Mouse (Mus musculus) urinary bladder, adult 2 months (tissue): Measurements from ENCODE around the gene Tom1l2. TPM values are rescaled to one million over a fixed set of nuclear protein-coding genes. Genes with fewer than 3 reads are reported as not detected.

ENCODE experiments used
- DNase-seq: peaks from one replicate; pipeline ENCODE4 v3.0.0; 2022; ENCODE audit warnings: low spot score
- polyA plus RNA-seq: library from polyadenylated mRNA; depleted of rRNA; stranded (reverse); fragments of >200 nt; gene quantifications from 2 replicates; pipeline ENCODE4 v1.2.3, GENCODE M21; 2012

Tom1l2 gene
- polyA plus RNA-seq, 1 experiment, result 71.5 TPM

DNA sequence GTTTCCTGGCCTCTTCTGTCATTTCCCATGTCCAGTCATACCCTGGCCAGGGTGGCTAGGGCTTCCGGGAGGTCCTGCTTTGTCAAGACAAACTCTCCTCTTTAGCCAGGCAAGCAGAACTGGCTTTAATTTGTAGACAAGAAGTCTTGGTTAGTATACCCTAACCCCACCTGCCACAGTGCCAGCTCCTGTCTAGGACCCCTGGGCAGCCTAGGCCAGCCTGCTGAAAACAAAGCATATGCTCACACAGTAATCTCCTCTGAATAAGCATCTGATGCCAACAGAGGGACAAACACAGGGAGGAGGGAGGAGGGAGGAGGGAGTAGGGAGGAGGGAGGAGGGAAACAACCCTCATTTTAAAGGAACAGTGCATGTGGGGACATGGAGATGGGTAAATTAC lies 88.1 kb downstream of the Tom1l2 start:
- no peak for DNase-seq

GRCm38 (mm10) chr11:60262396-60262795 lies 90.3 kb downstream of the Tom1l2 start:
- no peak for DNase-seq

DNA sequence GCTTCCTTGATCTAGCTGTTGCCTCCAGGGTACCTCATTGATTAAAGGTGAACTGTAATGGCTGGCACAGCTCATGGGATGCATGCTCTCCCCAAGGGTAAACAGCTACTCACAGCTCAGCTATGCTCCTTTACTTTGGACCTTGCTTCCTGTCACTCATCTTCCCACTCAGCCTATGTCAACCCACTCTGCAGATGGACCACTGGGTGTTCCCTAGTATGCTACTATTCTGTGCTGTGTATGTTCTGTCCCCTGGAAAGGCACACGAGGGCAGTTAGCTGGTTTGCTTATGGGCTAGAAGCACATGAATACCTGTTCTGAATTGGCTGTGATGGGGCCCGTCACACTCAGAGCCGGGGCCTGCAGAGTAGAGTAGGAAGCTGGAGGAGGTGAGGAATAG lies 92.0 kb downstream of the Tom1l2 start:
- DNase-seq, result no peak

DNA sequence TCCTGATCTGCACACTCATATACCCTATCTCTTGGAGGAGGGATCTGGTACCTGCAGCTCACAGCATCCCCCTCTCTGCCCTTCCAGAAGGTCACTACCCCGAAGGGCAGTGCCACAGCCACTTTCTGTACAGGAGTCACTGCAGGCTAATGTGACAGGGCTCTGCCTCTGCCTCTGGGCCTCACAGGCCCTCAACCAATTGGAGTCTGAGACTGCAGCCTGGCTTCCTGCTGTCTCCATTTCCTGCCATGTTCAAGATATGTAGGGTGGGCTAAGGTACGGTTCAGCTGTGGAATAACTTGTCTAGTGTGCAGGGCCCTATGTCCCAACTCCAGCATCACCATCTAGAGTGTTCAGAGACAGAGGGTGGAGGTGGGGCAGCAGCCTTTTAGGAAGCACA lies 95.0 kb downstream of the Tom1l2 start:
- no peak for DNase-seq

GRCm38 (mm10) chr11:60256713-60257112 lies 96.0 kb downstream of the Tom1l2 start:
- DNase-seq, result no peak

DNA sequence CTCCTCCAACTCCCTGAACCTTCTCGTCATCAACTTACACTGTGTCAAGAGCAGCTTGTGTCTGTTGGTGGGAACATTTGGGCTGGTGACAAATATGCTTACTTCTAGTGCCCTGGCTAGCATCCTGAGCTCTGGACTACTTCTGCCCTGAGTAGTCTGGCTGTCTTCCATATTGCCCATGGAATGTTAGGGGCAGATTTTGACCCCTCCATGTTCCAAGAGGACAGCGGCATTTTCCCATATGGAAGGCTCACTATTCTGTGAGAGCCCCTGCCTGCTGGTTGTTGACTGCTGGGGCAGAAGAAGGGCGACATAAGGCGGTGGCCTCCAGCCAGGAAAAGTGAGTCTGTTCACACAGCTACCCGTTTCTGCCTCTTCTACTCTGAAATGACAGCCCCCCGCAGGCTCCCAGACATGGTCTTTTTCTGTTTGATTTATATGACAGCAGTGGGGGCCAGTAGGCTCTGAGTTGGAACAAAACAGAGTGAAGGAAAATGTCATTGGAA lies 96.5 kb downstream of the Tom1l2 start:
- no peak for DNase-seq

- no peak for DNase-seq
These were observed 97.1 kb downstream of the Tom1l2 start for GRCm38 (mm10) chr11:60255639-60256038.

DNA sequence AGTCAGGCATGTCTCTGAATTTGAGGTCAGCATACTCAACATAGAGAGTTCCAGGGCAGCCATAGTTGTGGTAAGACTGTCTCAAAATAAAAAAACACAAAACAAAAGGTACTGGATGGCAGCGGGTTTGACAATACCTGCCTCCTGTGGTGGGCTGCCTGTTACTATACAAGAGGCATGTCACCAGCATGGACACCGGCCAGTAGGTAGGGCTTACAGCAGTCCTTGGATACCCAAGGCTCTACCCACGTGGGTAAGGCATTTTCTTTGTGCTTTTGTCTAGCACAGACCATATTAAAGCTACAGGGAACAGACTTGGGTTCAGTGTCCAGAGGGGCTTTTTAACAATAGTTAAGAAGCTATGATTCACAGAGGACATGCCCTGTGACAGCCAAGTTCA lies 97.5 kb downstream of the Tom1l2 start:
- no peak for DNase-seq

- no peak for DNase-seq
These were observed 98.4 kb downstream of the Tom1l2 start for GRCm38 (mm10) chr11:60254308-60254707.

- no peak for DNase-seq
These were observed 99.2 kb downstream of the Tom1l2 start for GRCm38 (mm10) chr11:60253546-60253945.

DNA sequence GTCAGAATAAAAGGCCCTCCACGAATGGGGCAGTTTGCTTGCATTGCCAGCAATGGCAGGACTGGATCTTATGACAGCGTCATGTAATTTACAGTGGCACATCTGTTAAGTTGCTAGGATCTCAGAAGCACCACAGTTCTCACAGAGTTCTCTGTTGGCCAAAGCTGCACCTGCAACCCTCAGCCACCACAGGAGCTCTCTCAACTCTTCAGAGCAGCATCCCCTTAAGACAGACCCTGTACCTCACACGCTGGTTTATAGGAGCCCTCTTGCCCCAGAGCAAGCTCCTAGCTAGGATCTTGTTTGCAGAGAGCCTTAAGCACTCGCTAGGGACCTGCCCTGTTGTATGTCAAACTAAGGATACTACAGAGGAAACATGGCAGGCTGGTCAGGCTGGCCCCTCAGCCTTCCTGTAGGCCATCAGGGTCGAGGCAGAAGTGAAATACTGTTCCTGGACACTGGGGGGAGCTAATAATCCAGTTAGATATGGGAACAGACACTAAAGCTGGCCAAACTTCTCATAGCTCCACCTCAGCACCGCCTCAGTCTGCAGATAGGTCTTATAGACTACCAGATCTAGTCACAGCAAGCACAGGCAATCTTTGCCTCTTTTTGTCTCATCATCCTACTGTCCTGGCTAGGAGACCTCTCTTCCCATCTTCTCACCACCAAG lies 101.6 kb downstream of the Tom1l2 start:
- no peak for DNase-seq

- DNase-seq, result no peak
These were observed 102.8 kb downstream of the Tom1l2 start for GRCm38 (mm10) chr11:60249885-60250284.

- DNase-seq, result no peak
These were observed 103.9 kb downstream of the Tom1l2 start for GRCm38 (mm10) chr11:60248596-60249404.

- no peak for DNase-seq
These were observed 104.8 kb downstream of the Tom1l2 start for GRCm38 (mm10) chr11:60247753-60248550.

DNA sequence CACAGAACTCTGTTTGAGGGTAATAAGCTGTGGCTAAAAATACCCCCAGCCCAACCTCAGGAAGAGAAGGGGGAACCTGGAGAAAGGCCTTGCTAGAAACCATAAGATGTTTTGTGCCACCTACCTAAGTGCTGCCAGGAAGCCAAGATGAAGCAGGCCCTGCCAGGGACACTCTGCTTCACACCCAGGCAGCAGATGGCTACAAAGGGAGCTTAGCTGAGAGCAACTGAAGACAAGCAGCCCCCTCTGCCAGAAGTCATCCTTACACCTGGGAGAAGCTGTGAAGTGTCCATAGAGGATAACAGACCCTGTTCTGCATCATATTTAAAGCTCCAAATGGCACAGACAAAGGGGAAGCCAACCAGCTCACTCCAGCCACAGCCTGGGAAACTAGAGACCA lies 106.6 kb downstream of the Tom1l2 start:
- DNase-seq, result no peak

GRCm38 (mm10) chr11:60244503-60245143 lies 108.1 kb downstream of the Tom1l2 start:
- DNase-seq, result no peak

DNA sequence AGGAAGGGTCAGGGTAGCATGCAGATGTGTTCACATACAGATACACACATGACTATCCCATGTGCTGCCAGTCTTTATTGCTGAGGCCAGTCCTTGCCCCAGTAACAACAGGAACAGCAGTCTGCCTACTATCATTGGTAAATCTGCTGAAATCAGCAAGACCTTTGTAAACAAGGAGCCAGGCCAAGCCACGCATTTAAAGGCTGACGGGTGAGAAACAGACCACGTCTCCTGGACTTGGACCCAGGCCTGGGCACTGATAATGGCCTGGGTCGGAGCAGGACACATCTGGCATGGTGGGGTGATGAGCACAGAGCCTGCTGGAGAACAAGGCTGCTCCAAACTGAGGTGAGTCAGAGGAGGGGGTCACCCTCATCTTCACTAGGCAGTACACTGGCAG lies 112.2 kb downstream of the Tom1l2 start:
- DNase-seq, result no peak

DNA sequence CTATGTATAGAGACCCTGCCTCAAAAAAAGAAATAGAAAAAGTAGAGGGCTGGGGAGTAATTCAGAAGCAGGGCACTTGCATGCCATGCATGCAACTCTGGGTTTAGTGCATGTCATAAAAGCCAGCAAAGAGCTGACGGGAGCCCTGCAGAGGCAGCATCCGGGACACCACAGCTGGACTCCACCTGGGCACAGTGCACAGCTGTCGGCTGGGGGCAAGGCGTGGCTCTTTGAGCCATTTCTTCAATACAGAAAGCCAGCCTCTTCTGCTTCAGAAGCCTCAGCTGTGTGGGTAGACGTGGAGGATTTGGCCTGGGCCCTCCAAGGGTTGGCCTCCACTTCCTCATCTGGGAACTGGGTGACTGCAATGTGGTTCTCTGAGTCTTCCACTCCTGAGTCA lies 117.4 kb downstream of the Tom1l2 start:
- DNase-seq, result no peak

- no peak for DNase-seq
These were observed 119.5 kb downstream of the Tom1l2 start for GRCm38 (mm10) chr11:60233235-60233634.

DNA sequence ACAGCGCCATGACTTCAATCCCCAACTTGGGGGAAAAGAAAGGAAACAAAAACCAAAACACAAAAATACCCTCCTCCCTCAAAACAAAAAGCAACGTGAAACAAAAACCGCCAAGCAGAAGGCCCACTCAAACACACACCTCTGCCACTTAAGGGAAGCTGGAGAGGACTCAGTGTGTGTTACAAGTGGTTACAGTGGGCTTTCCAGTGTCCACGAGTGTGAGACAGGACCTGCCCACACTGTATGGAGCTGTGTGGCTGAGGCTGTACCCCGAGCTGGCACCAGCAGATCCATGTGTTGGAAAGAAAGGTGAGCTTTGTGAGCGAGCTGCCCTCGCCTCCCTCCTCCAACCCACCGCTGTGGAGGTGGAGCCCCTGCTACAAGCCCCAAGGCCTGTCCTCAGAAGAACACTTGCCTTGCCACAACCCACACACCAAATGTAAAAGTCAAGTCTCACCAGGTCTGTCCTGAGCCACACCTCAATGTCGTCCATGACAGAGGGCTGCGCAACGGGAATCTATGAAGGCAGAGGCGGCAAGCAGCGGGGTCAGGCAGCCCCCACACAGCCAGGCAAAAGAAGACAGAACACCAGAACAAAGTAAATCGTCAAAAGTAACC lies 120.2 kb downstream of the Tom1l2 start:
- no peak for DNase-seq

GRCm38 (mm10) chr11:60231951-60232350 lies 120.8 kb downstream of the Tom1l2 start:
- no peak for DNase-seq
